ENCODE assay signal across 10 mouse cellular contexts in the genomic region with DNA sequence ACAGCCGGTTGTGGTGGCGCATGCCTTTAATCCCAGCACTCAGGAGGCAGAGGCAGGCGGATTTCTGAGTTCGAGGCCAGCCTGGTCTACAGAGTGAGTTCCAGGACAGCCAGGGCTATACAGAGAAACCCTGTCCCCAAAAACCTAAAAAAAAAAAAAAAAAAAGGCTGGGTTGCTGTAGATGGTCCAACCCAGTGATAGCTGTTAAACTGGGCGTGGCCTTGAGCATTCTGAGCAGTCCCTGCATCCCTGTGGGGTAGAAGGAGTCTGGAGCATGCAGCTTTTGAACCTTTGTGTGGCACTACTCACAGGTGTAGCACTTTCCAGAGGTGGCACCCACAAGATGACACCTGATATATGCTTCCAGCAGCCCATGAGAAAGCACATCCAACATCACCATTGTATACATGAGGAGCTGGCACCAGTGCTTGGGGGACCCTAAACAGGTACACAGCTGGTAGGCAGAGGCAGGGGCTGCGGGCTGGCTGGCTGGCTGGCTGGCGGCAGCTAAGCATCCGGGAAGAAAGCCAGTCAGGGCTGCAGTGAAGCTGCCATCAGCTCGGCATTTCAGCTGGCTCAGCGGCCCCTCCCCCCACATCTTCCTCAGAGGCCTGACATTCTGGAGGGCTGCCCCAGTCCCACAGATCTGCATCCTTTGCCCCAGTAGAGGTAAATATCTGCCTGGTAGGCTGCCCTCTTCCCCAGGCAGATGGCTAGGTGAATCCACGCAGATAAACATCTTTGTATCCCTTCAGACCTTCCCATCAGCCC. TPM values are rescaled to one million over a fixed set of nuclear protein-coding genes. Genes with fewer than 3 reads are reported as not detected.
A peak's percentile ranks its signal among the peaks of the same experiment; 100 is the strongest.
DNase-seq lines count a peak whose midpoint lies in the region; ATAC-seq and TF ChIP-seq lines count a peak whose summit lies in the region.
"Had no signal": no experiment of that assay in that cellular context is flagged by ENCODE, and none has a peak within 500 bp of the region (broad histone marks: within the 10 kb centered on the region; RNA-seq: fewer than 3 reads in every experiment).

No protein-coding gene starts in this region.

- 56% methylated on average over 11 of the region's 11 CpGs for WGBS in intestine, embryonic 16.5 days
- WGBS in intestine, postnatal 0 days: 48% methylated on average over 11 of the region's 11 CpGs
- 47% methylated on average over 11 of the region's 11 CpGs for WGBS in forebrain, embryonic 12.5 days
- 51% methylated on average over 11 of the region's 11 CpGs for WGBS in midbrain, embryonic 11.5 days

- ATAC-seq in intestine, embryonic 16.5 days: no peak
- no peak for ATAC-seq in intestine, postnatal 0 days
- no peak for ATAC-seq in forebrain, embryonic 12.5 days (ENCODE audit: low FRiP score)
- ATAC-seq in midbrain, embryonic 11.5 days (ENCODE audit: low FRiP score): no peak
- ATAC-seq: intestine, embryonic 15.5 days had no signal

- H3K36me3 ChIP-seq in intestine, embryonic 16.5 days (ENCODE audit: control insufficient read depth, insufficient read depth, low read length): no peaks in the 10 kb centered on the region
- H3K36me3 ChIP-seq in intestine, postnatal 0 days (ENCODE audit: control insufficient read depth, insufficient read depth): no peaks in the 10 kb centered on the region
- H3K36me3 ChIP-seq in forebrain, embryonic 12.5 days (replicated peaks): no peaks in the 10 kb centered on the region
- H3K36me3 ChIP-seq in midbrain, embryonic 11.5 days (ENCODE audit: control insufficient read depth, insufficient read depth, low read length): no peaks in the 10 kb centered on the region
- H3K36me3 ChIP-seq: intestine, embryonic 15.5 days had no signal

- TF ChIP-seq CTCF in intestine, postnatal 0 days (IDR thresholded peaks at IDR 0.05; ENCODE audit: low read depth): no peak

- DNase-seq in MN1 (ENCODE audit: low spot score): peak; percentile 43
- DNase-seq in midbrain, embryonic 11.5 days (ENCODE audit: low spot score, missing footprints): no peak
- no peak for DNase-seq in adrenal gland, adult 2 months
- DNase-seq in spleen, adult 12 weeks (ENCODE audit: low spot score): no peak
- no peak for DNase-seq in adrenal gland, adult 8-10 months

- H3K27ac ChIP-seq in intestine, embryonic 16.5 days (ENCODE audit: low read length): no peak overlapping the region
- H3K27ac ChIP-seq in intestine, postnatal 0 days (ENCODE audit: low read depth, low read length): no peak overlapping the region
- peak overlapping the region; percentile 53; the same call in 1 of the 2 replicates for H3K27ac ChIP-seq in forebrain, embryonic 12.5 days
- no peak overlapping the region for H3K27ac ChIP-seq in midbrain, embryonic 11.5 days (ENCODE audit: low read depth, low read length)
- H3K27ac ChIP-seq: intestine, embryonic 15.5 days had no signal

- no peak overlapping the region for H3K4me3 ChIP-seq in intestine, embryonic 16.5 days (ENCODE audit: low read length)
- no peak overlapping the region for H3K4me3 ChIP-seq in intestine, postnatal 0 days (ENCODE audit: low read depth, low read length)
- no peak overlapping the region for H3K4me3 ChIP-seq in forebrain, embryonic 12.5 days (replicated peaks)
- H3K4me3 ChIP-seq in midbrain, embryonic 11.5 days (ENCODE audit: low read depth, low read length): no peak overlapping the region
- H3K4me3 ChIP-seq: intestine, embryonic 15.5 days had no signal

- H3K27me3 ChIP-seq in intestine, embryonic 16.5 days (replicated peaks; ENCODE audit: control insufficient read depth, insufficient read depth, low read length): peaks cover 22% of the 10 kb centered on the region
- peaks cover 27% of the 10 kb centered on the region; the same call in 1 of the 2 replicates for H3K27me3 ChIP-seq in intestine, postnatal 0 days (replicated peaks; ENCODE audit: control insufficient read depth, insufficient read depth, low read length)
- peaks cover 15% of the 10 kb centered on the region for H3K27me3 ChIP-seq in forebrain, embryonic 12.5 days
- peaks cover 3% of the 10 kb centered on the region; the same call in 1 of the 2 replicates for H3K27me3 ChIP-seq in midbrain, embryonic 11.5 days (ENCODE audit: control insufficient read depth, insufficient read depth, low read length)

- H3K4me1 ChIP-seq in intestine, embryonic 16.5 days (ENCODE audit: control insufficient read depth, insufficient read depth, low read length): peaks cover 21% of the 10 kb centered on the region
- H3K4me1 ChIP-seq in intestine, postnatal 0 days (replicated peaks; ENCODE audit: control insufficient read depth, insufficient read depth, low read length): peaks cover 6% of the 10 kb centered on the region; the same call in 1 of the 2 replicates
- H3K4me1 ChIP-seq in forebrain, embryonic 12.5 days: peaks cover 30% of the 10 kb centered on the region
- H3K4me1 ChIP-seq in midbrain, embryonic 11.5 days (ENCODE audit: control insufficient read depth, insufficient read depth, low read length): peaks cover 15% of the 10 kb centered on the region

- H3K9me3 ChIP-seq in intestine, embryonic 16.5 days (ENCODE audit: control insufficient read depth, low read length): no peaks in the 10 kb centered on the region
- H3K9me3 ChIP-seq in intestine, postnatal 0 days (ENCODE audit: control insufficient read depth): no peaks in the 10 kb centered on the region
- no peaks in the 10 kb centered on the region for H3K9me3 ChIP-seq in forebrain, embryonic 12.5 days
- H3K9me3 ChIP-seq in midbrain, embryonic 11.5 days (ENCODE audit: control insufficient read depth, low read length): no peaks in the 10 kb centered on the region
- H3K9me3 ChIP-seq: intestine, embryonic 15.5 days had no signal

- peak overlapping the region; percentile 37; the same call in 1 of the 2 replicates for H3K9ac ChIP-seq in intestine, embryonic 16.5 days (ENCODE audit: low read depth, low read length)
- H3K9ac ChIP-seq in intestine, postnatal 0 days (ENCODE audit: low read depth, low read length): no peak overlapping the region
- peak overlapping the region; percentile 29; the same call in 1 of the 2 replicates for H3K9ac ChIP-seq in forebrain, embryonic 12.5 days
- peak overlapping the region; percentile 33; the same call in 1 of the 2 replicates for H3K9ac ChIP-seq in midbrain, embryonic 11.5 days (ENCODE audit: low read length)
- H3K9ac ChIP-seq: intestine, embryonic 15.5 days had no signal

- no peak overlapping the region for H3K4me2 ChIP-seq in intestine, embryonic 16.5 days (ENCODE audit: low read depth, low read length)
- H3K4me2 ChIP-seq in intestine, postnatal 0 days (replicated peaks; ENCODE audit: low read depth): no peak overlapping the region
- H3K4me2 ChIP-seq in forebrain, embryonic 12.5 days: peak overlapping the region; percentile 6; the same call in 1 of the 2 replicates
- no peak overlapping the region for H3K4me2 ChIP-seq in midbrain, embryonic 11.5 days
- H3K4me2 ChIP-seq: intestine, embryonic 15.5 days had no signal

RNA-seq across cellular contexts. Expression of a gene that starts 3.1 kb away (rescaled TPM):
- 1.1 and 1.4 TPM in 2 replicates for polyA plus RNA-seq in intestine, embryonic 16.5 days (2015; fragmentation: Nextera tagmentation; extraction: Ambion mirVana)
- polyA plus RNA-seq in intestine, postnatal 0 days (2015; fragmentation: Nextera tagmentation; extraction: Ambion mirVana): 0.69 and 0.78 TPM in 2 replicates
- 14.8 and 16.6 TPM in 2 replicates for polyA plus RNA-seq in forebrain, embryonic 12.5 days (2016; fragmentation: Nextera tagmentation; extraction: Ambion mirVana)
- polyA plus RNA-seq in midbrain, embryonic 11.5 days (2014; fragmentation: Nextera tagmentation; extraction: Ambion mirVana): 5.5 and 6.2 TPM in 2 replicates
- 10 to 100 TPM; 19.4 to 28.7 TPM for total RNA-seq in adrenal gland, adult 2 months (2021)
- polyA plus RNA-seq in adrenal gland, adult 2 months (2012; rRNA removed): 47.0 and 47.7 TPM in 2 replicates
- total RNA-seq in adrenal gland, adult 8-10 months (2022): 10 to 100 TPM; 49.1 to 61.2 (median 53.8) TPM

RNA-seq across cellular contexts. Expression of a gene that starts 6.4 kb away (rescaled TPM):
- polyA plus RNA-seq in intestine, embryonic 16.5 days (2015; fragmentation: Nextera tagmentation; extraction: Ambion mirVana): 25.1 and 26.0 TPM in 2 replicates
- 11.9 and 12.9 TPM in 2 replicates for polyA plus RNA-seq in intestine, postnatal 0 days (2015; fragmentation: Nextera tagmentation; extraction: Ambion mirVana)
- 34.4 and 37.9 TPM in 2 replicates for polyA plus RNA-seq in forebrain, embryonic 12.5 days (2016; fragmentation: Nextera tagmentation; extraction: Ambion mirVana)
- 28.9 and 30.3 TPM in 2 replicates for polyA plus RNA-seq in midbrain, embryonic 11.5 days (2014; fragmentation: Nextera tagmentation; extraction: Ambion mirVana)
- 10 to 100 TPM; 25.6 to 26.0 TPM for total RNA-seq in adrenal gland, adult 2 months (2021)
- polyA plus RNA-seq in adrenal gland, adult 2 months (2012; rRNA removed): 44.5 and 61.7 TPM in 2 replicates
- 10 to 100 TPM; 24.3 to 37.6 (median 32.2) TPM for total RNA-seq in adrenal gland, adult 8-10 months (2022)

RNA-seq across cellular contexts. Expression of a gene that starts 11.6 kb away (rescaled TPM):
- polyA plus RNA-seq in intestine, embryonic 16.5 days (2015; fragmentation: Nextera tagmentation; extraction: Ambion mirVana): 0.34 and 0.40 TPM in 2 replicates
- not detected in 2 replicates for polyA plus RNA-seq in intestine, postnatal 0 days (2015; fragmentation: Nextera tagmentation; extraction: Ambion mirVana)
- polyA plus RNA-seq in forebrain, embryonic 12.5 days (2016; fragmentation: Nextera tagmentation; extraction: Ambion mirVana): not detected in 2 replicates
- 0.32 TPM in 1 of 2 replicates, not detected in the other for polyA plus RNA-seq in midbrain, embryonic 11.5 days (2014; fragmentation: Nextera tagmentation; extraction: Ambion mirVana)
- under 1 TPM; 0.38 to 0.69 TPM for total RNA-seq in adrenal gland, adult 2 months (2021)
- 0.57 and 0.67 TPM in 2 replicates for polyA plus RNA-seq in adrenal gland, adult 2 months (2012; rRNA removed)
- total RNA-seq in adrenal gland, adult 8-10 months (2022): under 1 TPM in 2 of 4 experiments, not detected in 2; 0.30 to 0.38 TPM
- polyA plus RNA-seq: stomach, embryonic 14.5 days had no signal

RNA-seq across cellular contexts. Expression of a gene that starts 15.1 kb away (rescaled TPM):
- 83.8 and 87.1 TPM in 2 replicates for polyA plus RNA-seq in intestine, embryonic 16.5 days (2015; fragmentation: Nextera tagmentation; extraction: Ambion mirVana)
- 64.5 and 69.4 TPM in 2 replicates for polyA plus RNA-seq in intestine, postnatal 0 days (2015; fragmentation: Nextera tagmentation; extraction: Ambion mirVana)
- polyA plus RNA-seq in forebrain, embryonic 12.5 days (2016; fragmentation: Nextera tagmentation; extraction: Ambion mirVana): 59.3 and 60.3 TPM in 2 replicates
- 60.6 and 67.6 TPM in 2 replicates for polyA plus RNA-seq in midbrain, embryonic 11.5 days (2014; fragmentation: Nextera tagmentation; extraction: Ambion mirVana)
- 100 to 1,000 TPM in 1 of 2 experiments, 10 to 100 TPM in 1; 65.0 to 104 TPM for total RNA-seq in adrenal gland, adult 2 months (2021)
- polyA plus RNA-seq in adrenal gland, adult 2 months (2012; rRNA removed): 254 TPM in 2 replicates
- total RNA-seq in adrenal gland, adult 8-10 months (2022): 100 to 1,000 TPM; 105 to 116 (median 107) TPM

RNA-seq across cellular contexts. Expression of a gene that starts 15.2 kb away (rescaled TPM):
- polyA plus RNA-seq in intestine, embryonic 16.5 days (2015; fragmentation: Nextera tagmentation; extraction: Ambion mirVana): 26.1 and 27.1 TPM in 2 replicates
- polyA plus RNA-seq in intestine, postnatal 0 days (2015; fragmentation: Nextera tagmentation; extraction: Ambion mirVana): 5.0 and 5.2 TPM in 2 replicates
- 34.1 and 37.1 TPM in 2 replicates for polyA plus RNA-seq in forebrain, embryonic 12.5 days (2016; fragmentation: Nextera tagmentation; extraction: Ambion mirVana)
- 10.2 and 14.7 TPM in 2 replicates for polyA plus RNA-seq in midbrain, embryonic 11.5 days (2014; fragmentation: Nextera tagmentation; extraction: Ambion mirVana)
- total RNA-seq in adrenal gland, adult 2 months (2021): 10 to 100 TPM; 17.0 to 21.8 TPM
- 57.5 and 59.5 TPM in 2 replicates for polyA plus RNA-seq in adrenal gland, adult 2 months (2012; rRNA removed)
- 10 to 100 TPM; 20.9 to 37.4 (median 26.4) TPM for total RNA-seq in adrenal gland, adult 8-10 months (2022)
